Mouse (Mus musculus): ENCODE data around the gene Sqstm1. TPM values are rescaled to one million over a fixed set of nuclear protein-coding genes. Genes with fewer than 3 reads are reported as not detected.

Gene Sqstm1
- polyA plus RNA-seq, 1 experiment from 2014 or later = 326 TPM

DNA sequence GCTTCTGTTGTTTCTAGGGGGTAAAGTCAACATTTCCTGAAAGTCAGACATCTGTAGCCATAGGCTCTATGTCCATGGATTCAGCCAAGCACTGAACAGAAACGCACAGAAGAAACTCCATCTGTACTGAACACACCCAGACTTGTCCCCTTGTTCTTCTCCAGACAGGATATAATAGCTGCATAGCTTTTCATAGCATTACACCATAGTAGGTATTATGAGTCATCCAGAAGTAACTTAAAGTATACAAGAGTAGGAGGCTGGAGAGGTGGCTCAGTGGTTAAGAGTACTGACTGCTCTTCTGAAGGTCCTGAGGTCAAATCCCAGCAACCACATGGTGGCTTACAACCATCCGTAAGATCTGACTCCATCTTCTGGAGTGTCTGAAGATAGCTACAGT, 54.8 kb downstream of the Sqstm1 start:
- WGBS = 91% methylated on average over 2 of the region's 2 CpGs
- TF ChIP-seq CTCF (IDR thresholded peaks at IDR 0.05; ENCODE audit: low read depth) = no peak

DNA sequence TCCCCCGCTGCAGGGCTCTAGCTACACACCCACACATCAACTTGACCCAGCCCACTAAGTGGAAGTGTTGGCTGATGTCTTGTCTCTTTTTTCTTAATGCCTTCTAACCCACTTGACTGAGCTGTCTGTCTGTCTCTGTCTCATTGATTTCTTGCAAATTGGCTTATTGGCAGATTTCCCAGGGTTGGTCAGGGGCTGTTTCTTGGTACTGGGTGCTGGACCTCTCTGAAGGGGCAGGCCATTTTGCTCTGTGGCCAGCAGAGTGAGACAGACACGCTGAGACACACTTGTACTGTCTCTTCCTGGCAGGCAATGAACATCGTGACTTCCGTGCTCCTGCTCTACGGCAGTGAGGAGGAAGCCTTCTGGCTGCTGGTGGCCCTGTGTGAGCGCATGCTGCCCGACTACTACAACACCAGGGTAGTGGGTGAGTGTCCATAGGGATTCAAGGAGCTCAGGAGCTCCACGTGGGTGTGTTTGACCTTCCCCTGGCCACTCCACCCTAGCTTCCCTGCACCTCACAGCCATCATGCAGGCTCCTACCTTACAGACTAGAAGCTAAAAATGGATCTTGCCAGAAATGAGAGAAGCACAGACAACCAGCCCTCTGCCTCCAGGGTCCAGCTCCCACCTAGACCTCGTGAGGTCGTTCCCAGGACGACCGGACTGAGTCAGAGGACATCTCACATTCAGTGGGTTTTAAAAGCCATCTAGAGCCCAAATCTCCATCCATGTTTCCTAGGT, 55.7 kb downstream of the Sqstm1 start:
- WGBS = 65% methylated on average over 12 of the region's 12 CpGs
- no peak for DNase-seq (ENCODE audit: low spot score)

More for the DNA sequence above, 54.8 kb downstream of the Sqstm1 start:
- DNase-seq (ENCODE audit: low spot score) (no peak), ATAC-seq (replicated peaks; ENCODE audit: low FRiP score, low read depth) (no peak)
- Histone ChIP-seq H3K27me3 (ENCODE audit: insufficient read depth, low read length) (no peaks in the 10 kb centered on the region), H3K27ac (no peak overlapping the region), H3K9ac (ENCODE audit: low read depth, low read length) (no peak overlapping the region), H3K9me3 (replicated peaks; ENCODE audit: low read length) (no peaks in the 10 kb centered on the region), H3K36me3 (ENCODE audit: insufficient read depth, low read length) (peaks cover 74% of the 10 kb centered on the region), H3K4me2 (ENCODE audit: low read length) (no peak overlapping the region), H3K4me1 (replicated peaks; ENCODE audit: insufficient read depth, low read length) (peaks cover 10% of the 10 kb centered on the region; the same call in 1 of the 2 replicates), H3K4me3 (replicated peaks; ENCODE audit: low read depth, low read length) (no peak overlapping the region)

DNA sequence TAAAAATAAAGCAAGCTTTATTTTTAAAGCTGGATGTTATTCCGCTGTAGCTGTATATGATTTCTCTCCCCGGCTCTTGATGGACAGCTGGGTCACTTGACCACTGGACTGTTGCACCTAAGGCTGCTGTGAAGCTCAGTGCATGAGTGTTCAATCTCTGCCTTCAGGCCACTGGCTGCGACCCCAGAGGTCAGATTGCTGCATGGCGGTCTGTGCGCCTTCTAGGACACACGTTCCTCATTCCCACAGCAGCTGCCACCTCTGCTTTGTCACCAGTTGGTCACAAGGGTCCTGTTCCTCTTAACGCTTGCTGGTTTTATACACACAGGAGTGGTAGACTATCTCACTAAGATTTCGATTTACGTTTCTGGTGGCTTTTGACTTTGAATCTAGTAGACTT, 56.5 kb downstream of the Sqstm1 start:
- Histone ChIP-seq H3K27ac (no peak overlapping the region), H3K9me3 (replicated peaks; ENCODE audit: low read length) (no peaks in the 10 kb centered on the region), H3K4me3 (replicated peaks; ENCODE audit: low read depth, low read length) (no peak overlapping the region), H3K4me1 (replicated peaks; ENCODE audit: insufficient read depth, low read length) (peaks cover 10% of the 10 kb centered on the region; the same call in 1 of the 2 replicates), H3K9ac (ENCODE audit: low read depth, low read length) (no peak overlapping the region), H3K27me3 (ENCODE audit: insufficient read depth, low read length) (no peaks in the 10 kb centered on the region), H3K4me2 (ENCODE audit: low read length) (no peak overlapping the region), H3K36me3 (ENCODE audit: insufficient read depth, low read length) (peaks cover 73% of the 10 kb centered on the region)
- no peak for DNase-seq (ENCODE audit: low spot score)
- WGBS = 43% methylated on average over 9 of the region's 9 CpGs
- no peak for TF ChIP-seq CTCF (IDR thresholded peaks at IDR 0.05; ENCODE audit: low read depth)
- no peak for ATAC-seq (replicated peaks; ENCODE audit: low FRiP score, low read depth)

More for the DNA sequence above, 55.7 kb downstream of the Sqstm1 start:
- no peak overlapping the region for H3K4me3 ChIP-seq (replicated peaks; ENCODE audit: low read depth, low read length)
- peaks cover 74% of the 10 kb centered on the region for H3K36me3 ChIP-seq (ENCODE audit: insufficient read depth, low read length)
- no peak for ATAC-seq (replicated peaks; ENCODE audit: low FRiP score, low read depth)
- no peak for TF ChIP-seq CTCF (IDR thresholded peaks at IDR 0.05; ENCODE audit: low read depth)
- H3K4me2 ChIP-seq (ENCODE audit: low read length) = no peak overlapping the region
- no peak overlapping the region for H3K27ac ChIP-seq
- no peaks in the 10 kb centered on the region for H3K27me3 ChIP-seq (ENCODE audit: insufficient read depth, low read length)
- H3K4me1 ChIP-seq (replicated peaks; ENCODE audit: insufficient read depth, low read length) = peaks cover 10% of the 10 kb centered on the region; the same call in 1 of the 2 replicates
- H3K9ac ChIP-seq (ENCODE audit: low read depth, low read length) = no peak overlapping the region
- H3K9me3 ChIP-seq (replicated peaks; ENCODE audit: low read length) = no peaks in the 10 kb centered on the region

DNA sequence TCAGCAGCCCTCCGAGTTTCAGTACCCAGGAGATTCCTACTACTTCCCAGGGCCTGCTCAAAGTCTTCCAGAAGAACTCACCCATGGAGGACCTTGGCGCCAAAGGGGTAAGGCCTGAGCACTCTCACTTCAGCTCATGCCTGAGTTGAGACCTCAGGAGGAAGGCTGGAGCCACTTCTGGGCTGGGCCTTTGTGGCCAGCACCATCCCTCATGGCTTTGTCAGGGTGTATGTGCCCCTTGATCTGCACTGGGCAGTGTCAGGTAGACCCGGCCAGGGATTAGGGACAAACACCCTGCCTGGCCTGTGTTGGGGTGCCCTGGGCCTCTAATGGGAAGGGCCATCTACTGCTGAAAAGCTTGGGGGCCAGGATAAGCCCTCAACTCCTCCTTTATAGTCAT, 59.3 kb downstream of the Sqstm1 start:
- peaks cover 10% of the 10 kb centered on the region; the same call in 1 of the 2 replicates for H3K4me1 ChIP-seq (replicated peaks; ENCODE audit: insufficient read depth, low read length)
- ATAC-seq (replicated peaks; ENCODE audit: low FRiP score, low read depth) (no peak), DNase-seq (ENCODE audit: low spot score) (no peak)
- TF ChIP-seq CTCF (IDR thresholded peaks at IDR 0.05; ENCODE audit: low read depth) = no peak
- 95% methylated on average over 3 of the region's 3 CpGs for WGBS
- no peaks in the 10 kb centered on the region for H3K27me3 ChIP-seq (ENCODE audit: insufficient read depth, low read length)
- no peak overlapping the region for H3K9ac ChIP-seq (ENCODE audit: low read depth, low read length)
- H3K4me2 ChIP-seq (ENCODE audit: low read length) = no peak overlapping the region
- no peak overlapping the region for H3K4me3 ChIP-seq (replicated peaks; ENCODE audit: low read depth, low read length)
- H3K27ac ChIP-seq = no peak overlapping the region
- H3K36me3 ChIP-seq (ENCODE audit: insufficient read depth, low read length) = peaks cover 58% of the 10 kb centered on the region
- H3K9me3 ChIP-seq (replicated peaks; ENCODE audit: low read length) = no peaks in the 10 kb centered on the region

DNA sequence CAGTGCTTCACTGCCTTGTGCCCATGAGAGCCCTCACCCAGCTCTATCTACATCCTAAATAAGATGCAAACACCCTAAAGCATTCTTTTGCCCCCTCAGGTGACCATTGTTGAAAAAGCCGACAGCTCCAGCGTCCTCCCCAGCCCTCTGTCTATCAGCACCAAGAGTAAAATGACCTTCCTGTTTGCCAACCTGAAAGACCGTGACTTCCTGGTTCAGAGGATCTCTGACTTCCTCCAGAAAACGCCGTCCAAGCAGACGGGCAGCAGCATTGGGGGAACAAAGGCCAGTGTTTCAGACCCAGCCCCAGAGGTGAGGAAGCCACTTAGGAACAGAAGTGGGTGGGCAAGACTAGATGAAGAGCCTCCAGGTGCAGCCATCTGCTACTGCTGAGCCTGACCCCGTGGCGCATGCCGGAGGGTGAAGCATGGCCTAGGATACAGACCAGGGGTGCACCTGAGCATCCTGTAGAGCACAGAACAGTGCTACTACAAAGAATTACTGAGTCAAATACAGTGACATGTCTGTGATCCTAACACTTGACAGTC, 61.0 kb downstream of the Sqstm1 start:
- no peak for TF ChIP-seq CTCF (IDR thresholded peaks at IDR 0.05; ENCODE audit: low read depth)
- H3K4me1 ChIP-seq (replicated peaks; ENCODE audit: insufficient read depth, low read length) = peaks cover 10% of the 10 kb centered on the region; the same call in 1 of the 2 replicates
- no peak overlapping the region for H3K4me2 ChIP-seq (ENCODE audit: low read length)
- no peak overlapping the region for H3K9ac ChIP-seq (ENCODE audit: low read depth, low read length)
- no peak for ATAC-seq (replicated peaks; ENCODE audit: low FRiP score, low read depth)
- 86% methylated on average over 9 of the region's 9 CpGs for WGBS
- DNase-seq (ENCODE audit: low spot score) = no peak
- peaks cover 65% of the 10 kb centered on the region for H3K36me3 ChIP-seq (ENCODE audit: insufficient read depth, low read length)
- no peaks in the 10 kb centered on the region for H3K9me3 ChIP-seq (replicated peaks; ENCODE audit: low read length)
- no peak overlapping the region for H3K4me3 ChIP-seq (replicated peaks; ENCODE audit: low read depth, low read length)
- H3K27me3 ChIP-seq (ENCODE audit: insufficient read depth, low read length) = no peaks in the 10 kb centered on the region
- H3K27ac ChIP-seq = no peak overlapping the region

Small RNA genes lying within 50 kb of the gene (microRNA-seq; reads per million reads assigned to microRNA genes)
- not detected for gene Mir6919

Other genes starting within 250 kb of the Sqstm1 start
- 104 TPM in 2 replicates for gene Rnf130, start 185.5 kb downstream of the Sqstm1 start, polyA plus RNA-seq (2015; fragmentation: Nextera tagmentation; extraction: Ambion mirVana)
- 28.5 and 30.3 TPM in 2 replicates for gene Tbc1d9b, start 79.4 kb downstream of the Sqstm1 start, polyA plus RNA-seq (2015; fragmentation: Nextera tagmentation; extraction: Ambion mirVana)
- 20.8 and 22.9 TPM in 2 replicates for gene Mrnip, start 36.4 kb downstream of the Sqstm1 start, polyA plus RNA-seq (2015; fragmentation: Nextera tagmentation; extraction: Ambion mirVana)
- 53.4 and 62.1 TPM in 2 replicates for gene Mgat4b, start 63 bp upstream of the Sqstm1 start, polyA plus RNA-seq (2015; fragmentation: Nextera tagmentation; extraction: Ambion mirVana)
- 8.5 and 9.6 TPM in 2 replicates for gene Ltc4s, start 27.8 kb upstream of the Sqstm1 start, polyA plus RNA-seq (2015; fragmentation: Nextera tagmentation; extraction: Ambion mirVana)
- 5.0 and 6.0 TPM in 2 replicates for gene Maml1, start 81.5 kb upstream of the Sqstm1 start, polyA plus RNA-seq (2015; fragmentation: Nextera tagmentation; extraction: Ambion mirVana)
- 302 and 330 TPM in 2 replicates for gene Canx, start 114.8 kb upstream of the Sqstm1 start, polyA plus RNA-seq (2015; fragmentation: Nextera tagmentation; extraction: Ambion mirVana)
- 1.4 and 1.5 TPM in 2 replicates for gene Cby3, start 143.6 kb upstream of the Sqstm1 start, polyA plus RNA-seq (2015; fragmentation: Nextera tagmentation; extraction: Ambion mirVana)
- 294 and 309 TPM in 2 replicates for gene Hnrnph1, start 166.2 kb upstream of the Sqstm1 start, polyA plus RNA-seq (2015; fragmentation: Nextera tagmentation; extraction: Ambion mirVana)
- gene Rufy1, start 220.3 kb upstream of the Sqstm1 start, polyA plus RNA-seq (2015; fragmentation: Nextera tagmentation; extraction: Ambion mirVana) = 29.0 and 31.7 TPM in 2 replicates

Measured in kidney, postnatal 0 days (tissue).